Comparison of ENCODE assay signal across 24 mouse cellular contexts in the genomic region with DNA sequence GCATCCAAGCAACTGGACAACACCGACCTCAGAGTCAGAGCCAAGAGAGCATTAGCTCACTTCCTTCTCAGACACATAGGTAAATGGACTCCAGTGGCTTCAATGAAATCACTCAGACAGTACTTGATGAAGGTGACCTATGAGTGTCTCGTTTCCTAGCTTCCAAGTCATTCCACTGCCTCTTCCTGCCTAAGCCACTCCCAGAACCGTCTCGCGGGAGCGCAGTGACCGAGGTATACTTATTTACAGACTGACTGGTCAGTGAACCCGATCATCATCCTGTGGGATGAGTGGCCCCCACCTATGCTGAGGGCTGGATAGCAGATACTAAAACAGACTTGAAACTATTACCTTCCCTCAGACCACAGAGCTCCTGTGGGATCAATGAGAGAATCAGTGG. TPM values are rescaled to one million over a fixed set of nuclear protein-coding genes. Genes with fewer than 3 reads are reported as not detected.
DNase-seq lines count a peak whose midpoint lies in the region; ATAC-seq and TF ChIP-seq lines count a peak whose summit lies in the region.
"Had no signal": no experiment of that assay in that cellular context is flagged by ENCODE, and none has a peak within 500 bp of the region (broad histone marks: within the 10 kb centered on the region; RNA-seq: fewer than 3 reads in every experiment).

No protein-coding gene starts in this region.

- H3K36me3 ChIP-seq in kidney, postnatal 0 days (ENCODE audit: insufficient read depth, low read length): no peaks in the 10 kb centered on the region
- no peaks in the 10 kb centered on the region for H3K36me3 ChIP-seq in hindbrain, embryonic 10.5 days
- H3K36me3 ChIP-seq: embryonic facial prominence, embryonic 10.5 days; forebrain, embryonic 15.5 days; heart, embryonic 10.5 days; limb, embryonic 13.5 days; liver, embryonic 12.5 days; midbrain, embryonic 15.5 days; neural tube, embryonic 13.5 days had no signal

- H3K27me3 ChIP-seq in kidney, postnatal 0 days (ENCODE audit: insufficient read depth, low read length): no peaks in the 10 kb centered on the region
- H3K27me3 ChIP-seq in hindbrain, embryonic 10.5 days (ENCODE audit: insufficient read depth, poor library complexity, severe bottlenecking): peaks cover 9% of the 10 kb centered on the region; the same call in 1 of the 2 replicates
- H3K27me3 ChIP-seq: forebrain, embryonic 15.5 days; liver, embryonic 12.5 days; midbrain, embryonic 15.5 days had no signal

- H3K4me3 ChIP-seq in kidney, postnatal 0 days (replicated peaks; ENCODE audit: low read depth, low read length): no peak overlapping the region
- H3K4me3 ChIP-seq in hindbrain, embryonic 10.5 days: no peak overlapping the region
- H3K4me3 ChIP-seq: embryonic facial prominence, embryonic 10.5 days; forebrain, embryonic 15.5 days; heart, embryonic 10.5 days; limb, embryonic 13.5 days; liver, embryonic 12.5 days; midbrain, embryonic 15.5 days; myocyte; neural tube, embryonic 13.5 days had no signal

- 52% methylated on average over 8 of the region's 8 CpGs for WGBS in kidney, postnatal 0 days
- WGBS in hindbrain, embryonic 10.5 days: 85% methylated on average over 8 of the region's 8 CpGs

- no peaks in the 10 kb centered on the region for H3K9me3 ChIP-seq in kidney, postnatal 0 days (replicated peaks; ENCODE audit: low read length)
- 0 out of 2 replicates have a peak, but pooled peaks cover 2% of the 10 kb centered on the region for H3K9me3 ChIP-seq in hindbrain, embryonic 10.5 days
- H3K9me3 ChIP-seq: embryonic facial prominence, embryonic 10.5 days; forebrain, embryonic 15.5 days; heart, embryonic 10.5 days; limb, embryonic 13.5 days; liver, embryonic 12.5 days; midbrain, embryonic 15.5 days; neural tube, embryonic 13.5 days had no signal

- H3K27ac ChIP-seq in kidney, postnatal 0 days: peak overlapping the region; percentile 76; the same call in 1 of the 2 replicates
- no peak overlapping the region for H3K27ac ChIP-seq in hindbrain, embryonic 10.5 days
- H3K27ac ChIP-seq: embryonic facial prominence, embryonic 10.5 days; forebrain, embryonic 15.5 days; hindbrain, postnatal 0 days; limb, embryonic 13.5 days; liver, embryonic 12.5 days; midbrain, embryonic 15.5 days; neural tube, embryonic 13.5 days had no signal

- peak; percentile 87 for ATAC-seq in kidney, postnatal 0 days (replicated peaks; ENCODE audit: low FRiP score, low read depth)
- ATAC-seq in monocyte, adult 5-6 weeks (replicated peaks; ENCODE audit: insufficient number of reproducible peaks, low FRiP score, low TSS enrichment, poor library complexity, severe bottlenecking): no peak
- ATAC-seq: forebrain, embryonic 15.5 days; hindbrain, postnatal 0 days; intestine, embryonic 16.5 days; midbrain, embryonic 15.5 days had no signal

- no peaks in the 10 kb centered on the region for H3K4me1 ChIP-seq in kidney, postnatal 0 days (replicated peaks; ENCODE audit: insufficient read depth, low read length)
- no peaks in the 10 kb centered on the region for H3K4me1 ChIP-seq in hindbrain, embryonic 10.5 days (replicated peaks)
- H3K4me1 ChIP-seq: embryonic facial prominence, embryonic 10.5 days; forebrain, embryonic 15.5 days; limb, embryonic 13.5 days; midbrain, embryonic 15.5 days; neural tube, embryonic 13.5 days had no signal

- DNase-seq in R1 (ENCODE audit: low read depth, low spot score): peak; percentile 60
- DNase-seq in kidney, adult 18-20 months: peak; percentile 45
- DNase-seq in kidney, postnatal 0 days (ENCODE audit: low spot score): peak; percentile 37
- peak; percentile 26 for DNase-seq in yolk sac, embryonic 10.5 days (ENCODE audit: low spot score)
- no peak for DNase-seq in layer of hippocampus, adult 18-20 months (ENCODE audit: low spot score in 2 of 2)
- DNase-seq in hindbrain, embryonic 10.5 days (ENCODE audit: low spot score): no peak
- DNase-seq: adrenal gland, postnatal 10 days; cerebellum, adult 8-10 months; gastrocnemius, postnatal 10 days; lung, adult 18-20 months; retina, postnatal 1 day; right cerebral cortex, postnatal 25 days; thymus, postnatal 25 days had no signal

- no peak for TF ChIP-seq CTCF in kidney, postnatal 0 days (IDR thresholded peaks at IDR 0.05; ENCODE audit: low read depth)

- no peak overlapping the region for H3K4me2 ChIP-seq in kidney, postnatal 0 days (ENCODE audit: low read length)
- H3K4me2 ChIP-seq: forebrain, embryonic 15.5 days; limb, embryonic 13.5 days; liver, embryonic 12.5 days; midbrain, embryonic 15.5 days; neural tube, embryonic 13.5 days had no signal

- H3K9ac ChIP-seq in kidney, postnatal 0 days (ENCODE audit: low read depth, low read length): no peak overlapping the region
- H3K9ac ChIP-seq: forebrain, embryonic 15.5 days; limb, embryonic 13.5 days; liver, embryonic 12.5 days; midbrain, embryonic 15.5 days; neural tube, embryonic 13.5 days had no signal

RNA-seq across cellular contexts. Expression of a gene that starts 7.8 kb away (rescaled TPM):
- 9.4 and 10.9 TPM in 2 replicates for polyA plus RNA-seq in kidney, postnatal 0 days (2015; fragmentation: Nextera tagmentation; extraction: Ambion mirVana)
- total RNA-seq in monocyte, adult 5-6 weeks (2017): 32.5 to 53.2 TPM (median 36.8 TPM) in 3 replicates
- total RNA-seq in layer of hippocampus, adult 18-20 months (2021): 10 to 100 TPM; 40.0 to 41.4 TPM
- polyA plus RNA-seq in hindbrain, embryonic 10.5 days (2016; fragmentation: Nextera tagmentation; extraction: Ambion mirVana): 14.8 and 15.4 TPM in 2 replicates

RNA-seq across cellular contexts. Expression of a gene that starts 57.9 kb away (rescaled TPM):
- polyA plus RNA-seq in kidney, postnatal 0 days (2015; fragmentation: Nextera tagmentation; extraction: Ambion mirVana): 110 and 116 TPM in 2 replicates
- total RNA-seq in monocyte, adult 5-6 weeks (2017): 123 to 141 TPM (median 133 TPM) in 3 replicates
- 10 to 100 TPM; 70.9 to 93.0 TPM for total RNA-seq in layer of hippocampus, adult 18-20 months (2021)
- polyA plus RNA-seq in hindbrain, embryonic 10.5 days (2016; fragmentation: Nextera tagmentation; extraction: Ambion mirVana): 160 and 195 TPM in 2 replicates

Comparison
In these comparisons a context has a peak if more than half of its experiments do, and no peak if none do; other contexts are left out.
1. DNase-seq: peak in R1 (single experiment), kidney, adult 18-20 months (single experiment), kidney, postnatal 0 days (single experiment) and yolk sac, embryonic 10.5 days (single experiment); none in layer of hippocampus, adult 18-20 months (0 of 2) and hindbrain, embryonic 10.5 days (single experiment).